Mouse (Mus musculus): Measurements from ENCODE around the gene Slit3.
A peak's percentile ranks its signal among the peaks of the same experiment; 100 is the strongest.

The Slit3 gene

DNA sequence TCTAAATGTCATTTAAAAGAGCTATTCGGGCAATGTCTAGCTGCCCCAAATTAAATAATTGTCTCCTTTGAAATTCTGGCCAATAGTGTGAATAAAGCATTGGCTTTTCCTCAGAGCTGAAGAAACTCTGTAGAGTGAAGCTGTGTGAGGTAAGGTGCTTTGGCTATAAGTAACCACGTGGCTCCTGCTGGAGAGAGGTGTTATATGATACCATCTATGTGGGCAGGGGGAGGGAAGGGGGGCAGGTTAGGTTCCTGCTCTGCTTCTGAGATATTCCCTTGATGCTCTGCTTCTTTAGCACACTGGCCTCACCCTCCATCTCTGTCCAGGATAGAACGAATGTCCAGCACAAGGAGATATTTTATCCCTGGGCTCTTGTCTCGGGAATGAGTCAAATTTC, 242.0 kb downstream of the Slit3 start:
- DNase-seq, result no peak

- DNase-seq, result no peak
Measured at GRCm38 (mm10) chr11:35364469-35364868, 243.4 kb downstream of the Slit3 start.

- no peak for DNase-seq
Measured at GRCm38 (mm10) chr11:35365510-35365931, 244.5 kb downstream of the Slit3 start.

GRCm38 (mm10) chr11:35366611-35367010, 245.6 kb downstream of the Slit3 start:
- DNase-seq, result no peak

DNA sequence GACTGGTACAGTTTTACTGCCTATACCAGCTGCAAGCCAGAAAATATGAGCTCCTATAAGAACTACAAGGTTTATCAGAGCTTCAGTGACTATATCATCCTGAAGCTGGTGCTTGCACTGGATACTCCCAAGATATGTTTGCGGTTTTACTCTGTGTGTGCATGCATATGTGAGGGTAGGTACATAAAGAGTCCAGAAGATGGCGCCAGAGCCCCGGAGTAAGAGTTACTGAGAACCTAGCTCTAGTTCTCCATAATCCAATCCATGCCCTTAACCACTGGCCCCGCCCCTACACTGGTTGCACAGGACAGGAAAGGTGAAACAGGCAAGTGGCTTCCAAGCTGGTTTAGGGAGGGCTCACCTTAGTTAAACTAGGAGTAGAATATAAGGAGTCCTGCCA, 246.2 kb downstream of the Slit3 start:
- DNase-seq, result no peak

GRCm38 (mm10) chr11:35369964-35370363, 248.9 kb downstream of the Slit3 start:
- DNase-seq, result no peak

- no peak for DNase-seq
Measured at GRCm38 (mm10) chr11:35370705-35371104, 249.7 kb downstream of the Slit3 start.

GRCm38 (mm10) chr11:35372410-35372809, 251.4 kb downstream of the Slit3 start:
- no peak for DNase-seq

GRCm38 (mm10) chr11:35375072-35375471, 254.0 kb downstream of the Slit3 start:
- DNase-seq, result no peak

GRCm38 (mm10) chr11:35378802-35379201, 257.8 kb downstream of the Slit3 start:
- DNase-seq, result no peak

DNA sequence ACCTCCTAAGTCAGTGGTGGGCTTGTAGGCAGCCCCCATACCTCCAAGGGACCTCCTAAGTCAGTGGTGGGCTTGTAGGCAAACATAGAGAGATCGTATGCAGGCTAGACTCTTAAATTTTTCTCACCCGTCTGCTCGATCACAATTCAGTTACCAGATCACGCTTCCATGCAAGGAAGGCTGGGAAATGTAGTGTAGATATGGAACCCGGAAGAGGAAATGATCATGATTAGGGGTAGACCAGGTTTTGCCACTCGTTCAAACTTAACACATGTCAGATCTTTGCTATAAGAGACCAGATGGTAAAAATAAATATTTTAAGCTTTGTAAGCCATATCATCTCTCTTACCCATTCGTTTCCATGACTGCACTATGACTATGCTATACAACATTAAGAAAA, 258.4 kb downstream of the Slit3 start:
- DNase-seq, result no peak

GRCm38 (mm10) chr11:35380766-35381165, 259.7 kb downstream of the Slit3 start:
- DNase-seq, result no peak

GRCm38 (mm10) chr11:35385444-35385843, 264.4 kb downstream of the Slit3 start:
- no peak for DNase-seq

- no peak for DNase-seq
Measured at GRCm38 (mm10) chr11:35387826-35388225, 266.8 kb downstream of the Slit3 start.

DNA sequence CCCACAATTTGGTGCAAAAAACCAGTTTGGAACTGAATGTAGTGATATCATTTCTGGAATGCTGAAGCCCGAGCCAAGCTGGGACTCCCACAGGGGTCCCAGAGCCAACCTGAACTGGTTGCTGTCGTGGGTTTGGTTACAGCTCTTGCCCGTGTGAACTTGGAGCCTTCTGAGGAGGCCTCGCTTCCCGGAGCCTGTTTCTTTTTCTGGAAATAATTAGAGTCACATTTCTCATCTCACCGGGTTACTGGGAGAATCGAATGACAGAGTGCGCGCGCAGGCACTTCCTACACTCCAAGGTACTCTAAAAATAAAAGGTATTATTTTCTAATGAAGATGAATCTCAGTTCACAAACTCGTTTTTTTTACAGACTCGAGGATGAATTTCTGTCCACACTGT, 267.4 kb downstream of the Slit3 start:
- DNase-seq, result no peak

DNA sequence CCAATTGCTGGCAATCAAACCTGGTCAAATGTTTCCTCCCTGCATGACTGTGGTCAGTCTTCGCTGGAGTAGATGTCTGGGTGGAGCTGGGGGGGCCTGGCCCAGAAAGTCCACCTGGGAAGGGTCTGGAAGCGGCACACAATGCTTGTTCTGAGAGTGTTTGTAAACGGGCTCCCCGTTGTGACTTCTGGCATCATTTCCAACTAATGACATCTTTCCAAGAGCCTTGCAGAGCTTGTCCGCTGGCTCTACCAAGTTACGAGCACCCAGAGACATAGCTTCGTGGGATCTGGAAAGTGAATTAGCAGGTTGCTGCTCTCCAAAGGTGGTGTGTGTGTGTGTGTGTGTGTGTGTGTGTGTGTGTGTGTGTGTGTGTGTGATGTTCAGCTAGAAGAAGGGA, 268.3 kb downstream of the Slit3 start:
- DNase-seq, result no peak

DNA sequence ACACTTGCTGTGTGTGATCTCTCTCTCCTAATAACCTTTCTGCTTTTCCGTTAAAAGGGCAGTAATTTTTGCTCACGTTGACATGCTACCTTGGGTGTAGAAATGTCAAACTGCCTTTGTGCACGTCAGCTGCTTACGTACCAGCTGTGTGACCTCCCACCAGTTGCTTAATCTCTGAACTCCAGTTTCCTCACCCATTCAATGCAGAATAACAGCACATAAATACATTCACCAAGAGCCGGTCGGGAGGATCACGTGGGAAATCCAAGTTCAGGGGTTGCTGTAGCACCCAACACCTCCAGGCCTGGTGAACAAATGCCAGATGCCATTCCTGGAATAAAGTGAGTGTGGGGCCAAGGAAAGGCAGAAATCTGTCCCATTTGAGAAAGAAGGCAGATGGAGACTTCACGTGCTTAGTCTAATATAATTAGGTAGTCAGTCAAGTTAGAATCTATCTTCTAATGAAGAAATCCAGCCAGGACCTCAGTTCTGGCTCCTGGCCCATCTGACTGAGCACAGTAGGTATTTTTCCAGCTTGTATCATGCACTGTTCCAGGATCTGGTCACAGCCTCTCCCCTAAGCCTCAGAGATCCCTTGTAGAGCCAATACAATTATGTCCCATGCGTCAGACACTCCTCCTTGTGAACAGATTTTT, 268.9 kb downstream of the Slit3 start:
- DNase-seq, result no peak

- DNase-seq, result no peak
Measured at GRCm38 (mm10) chr11:35393815-35394214, 272.8 kb downstream of the Slit3 start.

DNA sequence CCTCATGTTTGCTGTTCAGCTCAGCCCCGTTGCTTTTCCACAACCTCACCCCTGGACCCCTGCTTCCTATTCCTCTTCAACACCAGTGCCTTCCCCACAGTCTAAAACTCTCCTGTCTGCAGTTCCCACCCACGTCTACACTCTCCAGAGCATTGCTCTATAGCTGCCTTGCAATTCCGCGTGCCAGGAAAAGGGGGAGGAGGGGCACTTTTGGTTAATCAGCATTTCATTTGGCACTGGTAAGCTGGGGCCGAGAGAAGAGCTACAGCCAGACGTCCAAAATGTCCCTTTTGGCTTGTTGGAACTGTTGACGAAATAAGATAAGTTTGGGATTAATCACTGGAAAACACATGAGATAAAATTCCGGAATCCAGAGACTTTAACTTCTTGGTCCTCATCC, 274.4 kb downstream of the Slit3 start:
- no peak for DNase-seq

GRCm38 (mm10) chr11:35398353-35398752, 277.3 kb downstream of the Slit3 start:
- DNase-seq, result no peak

DNA sequence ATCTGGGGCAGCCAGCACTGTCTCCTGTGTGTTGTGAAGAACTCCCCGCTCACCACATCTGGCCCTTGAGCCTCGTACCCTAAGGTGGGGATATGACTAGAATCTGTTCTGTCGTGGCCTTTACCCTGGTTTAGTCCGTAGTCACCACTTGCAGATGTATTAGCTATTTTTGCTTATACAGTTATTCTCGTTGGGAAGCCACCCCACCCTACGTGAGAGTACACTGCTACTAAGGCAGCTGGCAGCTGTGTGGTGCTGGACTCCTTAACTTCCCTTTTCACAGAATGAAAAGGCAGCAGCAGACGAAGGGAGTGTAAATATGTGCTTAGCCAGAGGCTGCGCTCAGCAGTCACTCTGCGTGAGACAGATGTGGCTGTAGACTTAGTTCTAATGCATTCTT, 282.5 kb downstream of the Slit3 start:
- no peak for DNase-seq

GRCm38 (mm10) chr11:35406045-35406444, 285.0 kb downstream of the Slit3 start:
- no peak for DNase-seq

DNA sequence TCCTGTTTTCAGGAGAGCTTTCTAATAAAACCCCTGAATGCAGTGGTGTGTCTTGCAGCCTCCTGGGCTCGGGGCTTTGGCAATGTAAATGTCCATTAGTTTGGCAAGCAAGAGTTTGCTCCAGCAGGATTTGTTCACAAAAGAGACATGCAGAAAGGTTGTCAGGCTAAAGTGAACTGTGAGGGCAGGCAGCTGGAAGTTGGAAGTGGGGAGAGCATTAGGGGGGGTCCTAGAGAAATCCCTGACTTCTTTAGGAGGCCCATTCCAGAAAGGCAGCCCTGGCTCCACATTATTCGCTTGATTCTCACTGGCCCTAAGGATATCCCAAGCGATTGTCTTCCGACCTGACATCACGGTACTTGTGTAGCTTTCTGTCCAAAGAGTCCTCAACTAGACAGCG, 285.5 kb downstream of the Slit3 start:
- DNase-seq, result no peak

- DNase-seq, result peak; percentile 67
Measured at GRCm38 (mm10) chr11:35407341-35408154, 286.5 kb downstream of the Slit3 start.

DNA sequence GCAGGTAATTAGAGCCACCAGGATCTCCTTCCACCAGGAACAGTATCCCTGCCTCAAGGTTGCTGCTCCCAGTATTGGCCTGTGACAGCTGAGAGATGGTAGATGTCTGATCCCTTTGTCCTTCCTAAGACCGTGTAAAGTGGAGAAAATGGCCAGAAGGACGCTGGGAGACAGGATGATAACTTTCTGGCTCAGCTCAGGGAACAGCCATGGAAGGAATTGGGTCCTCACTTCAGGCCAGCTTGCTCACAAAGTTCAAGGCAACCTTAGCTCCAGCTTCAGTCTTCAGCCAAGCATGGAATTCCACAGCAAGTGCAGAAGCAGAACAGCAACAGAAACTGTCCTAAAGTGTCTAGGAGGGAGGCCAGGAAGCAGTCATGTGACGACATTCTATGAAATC, 289.4 kb downstream of the Slit3 start:
- DNase-seq, result no peak

All from right cerebral cortex, postnatal 14 days (tissue).